Mouse (Mus musculus) forebrain, embryonic 13.5 days (tissue): ENCODE data around the gene Inafm2. TPM values are rescaled to one million over a fixed set of nuclear protein-coding genes. Genes with fewer than 3 reads are reported as not detected.

Experiments used
- ATAC-seq: fragments of 200-750 bp; cut with Nextera tagmentation; 2 replicates; pipeline ENCODE4 v1.8.0; 2017
- H3K27ac ChIP-seq: fragments of 300-500 bp; sonication (generic); 2 replicates; pipeline ENCODE4 v1.5.1; 2015; ENCODE audit warnings: inconsistent platforms, mild to moderate bottlenecking, moderate library complexity
- H3K27me3 ChIP-seq: fragments of 300-500 bp; sonication (generic); 2 replicates; pipeline ENCODE4 v1.6.1; 2015; ENCODE audit warnings: mild to moderate bottlenecking, inconsistent platforms
- H3K36me3 ChIP-seq: fragments of 300-500 bp; sonication (generic); 2 replicates; pipeline ENCODE4 v1.6.1; 2015; ENCODE audit warnings: mild to moderate bottlenecking, inconsistent platforms; ENCODE audit not compliant: poor library complexity, severe bottlenecking
- H3K4me1 ChIP-seq: fragments of 300-500 bp; sonication (generic); 2 replicates; pipeline ENCODE4 v1.6.1; 2015; ENCODE audit warnings: inconsistent platforms
- H3K4me2 ChIP-seq: fragments of 300-500 bp; sonication (generic); 2 replicates; pipeline ENCODE4 v1.6.1; 2015; ENCODE audit warnings: inconsistent platforms, mild to moderate bottlenecking, moderate library complexity
- H3K4me3 ChIP-seq: fragments of 300-500 bp; sonication (generic); 2 replicates; pipeline ENCODE4 v1.5.1; 2015; ENCODE audit warnings: mild to moderate bottlenecking, inconsistent platforms
- H3K9ac ChIP-seq: fragments of 300-500 bp; sonication (generic); 2 replicates; pipeline ENCODE4 v1.6.1; 2015; ENCODE audit warnings: mild to moderate bottlenecking, inconsistent platforms
- H3K9me3 ChIP-seq: fragments of 300-500 bp; sonication (generic); replicated peaks from 2 replicates; pipeline ENCODE4 v1.6.1; 2016; ENCODE audit warnings: inconsistent platforms
- WGBS: fragments of 180-500 bp; shearing (Covaris S2); methylation state at CpG from one replicate; pipeline ENCODE4 v1.1.7; 2015; 5-methylcytosine and 5-hydroxymethylcytosine counted together
- polyA plus RNA-seq: library from polyadenylated mRNA; unstranded; fragments of >200 nt; fragmentation: Nextera tagmentation; extraction: Ambion mirVana; gene quantifications from 2 replicates; pipeline ENCODE4 v1.2.1, GENCODE M21; 2015

Gene Inafm2
- polyA plus RNA-seq, 1 experiment from 2014 or later, result 27.0 TPM

DNA sequence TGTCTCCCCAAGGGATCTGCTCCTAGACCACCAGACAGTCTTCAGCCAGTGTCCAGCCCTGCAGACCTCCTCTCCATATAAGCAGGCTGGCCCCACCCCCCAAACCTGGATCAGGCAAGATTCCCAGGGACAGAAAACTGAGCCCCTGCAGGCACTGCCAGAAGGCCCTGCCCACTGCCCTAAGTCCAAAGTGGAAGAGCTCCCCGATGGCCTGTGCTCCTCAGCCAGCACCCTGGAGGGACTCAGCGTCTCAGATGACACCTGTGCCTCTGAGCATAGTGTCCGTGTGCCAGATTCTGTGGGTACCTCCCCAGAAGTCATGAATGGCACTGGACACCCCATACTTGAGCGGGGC, 46.7 kb downstream of the Inafm2 start:
- Histone ChIP-seq H3K4me2 (no peak overlapping the region), H3K4me3 (no peak overlapping the region), H3K27ac (no peak overlapping the region), H3K27me3 (no peaks in the 10 kb centered on the region), H3K36me3 (peaks cover 24% of the 10 kb centered on the region), H3K9ac (no peak overlapping the region), H3K9me3 (no peaks in the 10 kb centered on the region), H3K4me1 (peaks cover 21% of the 10 kb centered on the region)
- 85% methylated on average over 4 of the region's 4 CpGs for WGBS
- no peak for ATAC-seq

DNA sequence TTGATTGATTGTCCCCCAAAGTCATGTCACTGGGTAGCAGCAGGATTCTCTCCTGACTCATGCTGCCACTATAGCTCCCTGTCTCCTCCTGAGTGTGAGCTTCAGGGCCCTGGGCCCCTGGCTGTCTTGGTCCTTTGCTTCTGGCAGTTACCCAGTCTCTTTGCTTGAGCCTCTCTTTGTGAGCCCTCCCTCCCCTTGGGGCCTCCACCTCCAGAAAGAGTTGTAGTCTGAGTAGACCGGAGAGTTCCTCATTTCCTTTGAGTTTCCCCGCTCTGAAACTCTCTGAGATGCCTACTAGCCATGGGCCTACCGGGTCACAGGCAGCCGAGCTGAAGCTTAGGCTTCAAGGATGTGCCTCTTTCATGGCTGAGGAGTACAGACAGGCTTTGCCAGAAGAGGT, 48.1 kb downstream of the Inafm2 start:
- WGBS, result 87% methylated on average over 4 of the region's 4 CpGs
- H3K9ac ChIP-seq, result no peak overlapping the region
- H3K27ac ChIP-seq, result no peak overlapping the region
- no peak for ATAC-seq
- peaks cover 21% of the 10 kb centered on the region for H3K4me1 ChIP-seq
- no peaks in the 10 kb centered on the region for H3K9me3 ChIP-seq
- no peak overlapping the region for H3K4me2 ChIP-seq
- peaks cover 15% of the 10 kb centered on the region for H3K36me3 ChIP-seq
- no peak overlapping the region for H3K4me3 ChIP-seq
- H3K27me3 ChIP-seq, result no peaks in the 10 kb centered on the region; the same call in 1 of the 2 replicates

Other genes with a start within 250 kb of the Inafm2 start
- gene Bmf, start 196.1 kb upstream of the Inafm2 start, polyA plus RNA-seq, result 1.6 and 2.8 TPM in 2 replicates
- gene Bub1b, start 147.5 kb upstream of the Inafm2 start, polyA plus RNA-seq, result 80.7 and 85.2 TPM in 2 replicates
- gene Pak6, start 82.5 kb upstream of the Inafm2 start, polyA plus RNA-seq, result 9.0 and 12.6 TPM in 2 replicates
- gene Ankrd63, start 41.8 kb upstream of the Inafm2 start, polyA plus RNA-seq, result 0.06 and 0.17 TPM in 2 replicates
- 0.17 and 0.43 TPM in 2 replicates for gene Plcb2, start 17.3 kb upstream of the Inafm2 start, polyA plus RNA-seq
- 1.5 and 2.0 TPM in 2 replicates for gene Ccdc9b, start 16.9 kb downstream of the Inafm2 start, polyA plus RNA-seq
- not detected in 2 replicates for gene Phgr1, start 27.0 kb downstream of the Inafm2 start, polyA plus RNA-seq
- gene Disp2, start 34.0 kb downstream of the Inafm2 start, polyA plus RNA-seq, result 13.6 and 15.7 TPM in 2 replicates
- 130 and 133 TPM in 2 replicates for gene Knstrn, start 68.2 kb downstream of the Inafm2 start, polyA plus RNA-seq
- gene Ivd, start 116.2 kb downstream of the Inafm2 start, polyA plus RNA-seq, result 54.0 and 58.4 TPM in 2 replicates
- gene Bahd1, start 154.6 kb downstream of the Inafm2 start, polyA plus RNA-seq, result 4.4 and 4.5 TPM in 2 replicates
- 5.9 and 6.9 TPM in 2 replicates for gene Chst14, start 180.7 kb downstream of the Inafm2 start, polyA plus RNA-seq